Mouse (Mus musculus) granulocyte monocyte progenitor cell, adult 5-6 weeks (primary cell): ENCODE data around the gene Enam. TPM values are rescaled to one million over a fixed set of nuclear protein-coding genes. Genes with fewer than 3 reads are reported as not detected.

ENCODE experiments used
- total RNA-seq, 2 experiments: library from RNA; stranded (forward) in 1 of 2; stranded (reverse) in 1 of 2; fragments of 200-712, 200-1000 nt in 1 of 2; fragments of >200 nt in 1 of 2; fragmentation: Nextera tagmentation in 1 of 2; gene quantifications; 2 replicates each; pipeline ENCODE4 v1.2.3; 2014 to 2017

The Enam gene
- total RNA-seq, 2 experiments from 2014 or later = not detected

Other genes with a start within 250 kb of the Enam start
- not detected in 2 replicates for gene Gm7714, start 219.1 kb upstream of the Enam start, total RNA-seq (2014; fragmentation: Nextera tagmentation)
- gene Gm7714, start 219.1 kb upstream of the Enam start, total RNA-seq (2017) = not detected in 2 replicates
- gene Prol1, start 170.7 kb upstream of the Enam start, total RNA-seq (2014; fragmentation: Nextera tagmentation) = not detected in 2 replicates
- not detected in 2 replicates for gene Prol1, start 170.7 kb upstream of the Enam start, total RNA-seq (2017)
- not detected in 2 replicates for gene Amtn, start 111.9 kb upstream of the Enam start, total RNA-seq (2014; fragmentation: Nextera tagmentation)
- gene Amtn, start 111.9 kb upstream of the Enam start, total RNA-seq (2017) = not detected in 2 replicates
- not detected in 2 replicates for gene Ambn, start 32.0 kb upstream of the Enam start, total RNA-seq (2014; fragmentation: Nextera tagmentation)
- not detected in 2 replicates for gene Ambn, start 32.0 kb upstream of the Enam start, total RNA-seq (2017)
- gene Jchain, start 39.9 kb downstream of the Enam start, total RNA-seq (2014; fragmentation: Nextera tagmentation) = 1.8 TPM in 1 of 2 replicates, not detected in the other
- gene Jchain, start 39.9 kb downstream of the Enam start, total RNA-seq (2017) = 0.43 and 1.5 TPM in 2 replicates
- gene Utp3, start 66.5 kb downstream of the Enam start, total RNA-seq (2014; fragmentation: Nextera tagmentation) = 65.6 and 68.8 TPM in 2 replicates
- 57.5 and 59.9 TPM in 2 replicates for gene Utp3, start 66.5 kb downstream of the Enam start, total RNA-seq (2017)
- gene Rufy3, start 77.1 kb downstream of the Enam start, total RNA-seq (2014; fragmentation: Nextera tagmentation) = 7.4 and 12.7 TPM in 2 replicates
- 12.7 and 15.3 TPM in 2 replicates for gene Rufy3, start 77.1 kb downstream of the Enam start, total RNA-seq (2017)
- 57.6 and 66.7 TPM in 2 replicates for gene Grsf1, start 188.2 kb downstream of the Enam start, total RNA-seq (2014; fragmentation: Nextera tagmentation)
- 65.5 and 87.2 TPM in 2 replicates for gene Grsf1, start 188.2 kb downstream of the Enam start, total RNA-seq (2017)
- 25.6 and 28.9 TPM in 2 replicates for gene Mob1b, start 232.9 kb downstream of the Enam start, total RNA-seq (2014; fragmentation: Nextera tagmentation)
- gene Mob1b, start 232.9 kb downstream of the Enam start, total RNA-seq (2017) = 6.7 and 9.6 TPM in 2 replicates